Mouse (Mus musculus) c-Kit-positive CD71-negative TER-119-negative erythroid progenitor cells, embryonic 14.5 days (primary cell): Measurements from ENCODE around the gene Grk3.
A peak's percentile ranks its signal among the peaks of the same experiment; 100 is the strongest.

ENCODE experiments used
- DNase-seq: peaks from one replicate; pipeline ENCODE4 v3.0.0-alpha.2; 2013; ENCODE audit warnings: low read depth

Gene Grk3

GRCm38 (mm10) chr5:112868620-112869019 lies 147.0 kb downstream of the Grk3 start:
- DNase-seq, result no peak

GRCm38 (mm10) chr5:112864719-112865367 lies 150.7 kb downstream of the Grk3 start:
- peak; percentile 19 for DNase-seq
